Mouse (Mus musculus) G1E (cell line): ENCODE measurements around the gene Ehbp1. TPM values are rescaled to one million over a fixed set of nuclear protein-coding genes. Genes with fewer than 3 reads are reported as not detected.

Experiments
- ATAC-seq: 2 replicates; pipeline ENCODE4 v1.8.0; 2016; ENCODE audit warnings: mild to moderate bottlenecking; ENCODE audit not compliant: insufficient number of reproducible peaks, poor library complexity, low FRiP score, severe bottlenecking; ENCODE audit errors: extremely low read depth
- DNase-seq: peaks from one replicate; pipeline ENCODE4 v3.0.0; 2012; ENCODE audit warnings: low spot score
- H3K27me3 ChIP-seq: 2 replicates; pipeline ENCODE4 v1.6.1; 2012; ENCODE audit warnings: mild to moderate bottlenecking, low read length, inconsistent platforms; ENCODE audit not compliant: insufficient read depth
- H3K36me3 ChIP-seq: replicated peaks from 2 replicates; pipeline ENCODE3; 2012; ENCODE audit warnings: mild to moderate bottlenecking, inconsistent platforms
- H3K4me1 ChIP-seq: 2 replicates; pipeline ENCODE4 v1.6.1; 2012; ENCODE audit warnings: low read depth, low read length, inconsistent platforms, mixed read lengths; ENCODE audit not compliant: insufficient read depth
- H3K4me3 ChIP-seq: 2 replicates; pipeline ENCODE4 v1.5.1; 2012; ENCODE audit warnings: low read depth, mild to moderate bottlenecking, inconsistent platforms, low read length, moderate library complexity, mixed read lengths
- H3K9me3 ChIP-seq: replicated peaks from 2 replicates; pipeline ENCODE4 v1.6.1; 2012; ENCODE audit warnings: inconsistent platforms
- CTCF ChIP-seq: IDR thresholded peaks from 2 replicates; pipeline ENCODE4 v1.5.1; 2012; ENCODE audit warnings: low read depth, low read length, inconsistent platforms, mixed read lengths
- GATA1 ChIP-seq: IDR thresholded peaks from 2 replicates; pipeline ENCODE4 v1.6.1; 2012; ENCODE audit warnings: borderline replicate concordance, low read length, inconsistent platforms, mixed read lengths
- GATA2 ChIP-seq: IDR thresholded peaks from 2 replicates; pipeline ENCODE4 v1.6.1; 2012; ENCODE audit warnings: low read depth, low read length, inconsistent platforms, borderline replicate concordance
- POLR2AphosphoS5 ChIP-seq: IDR thresholded peaks from 2 replicates; pipeline ENCODE4 v1.6.1; 2012; ENCODE audit warnings: low read depth, low read length, inconsistent platforms; ENCODE audit not compliant: insufficient replicate concordance
- TAL1 ChIP-seq: conservative IDR thresholded peaks from 2 replicates; pipeline ENCODE4 v1.6.1; 2012; ENCODE audit warnings: low read depth, low read length, inconsistent platforms, mixed read lengths
- polyA plus RNA-seq: library from polyadenylated mRNA; stranded (reverse); fragments of >175 nt; gene quantifications from 2 replicates; pipeline ENCODE4 v1.2.3, GENCODE M21; 2012
- total RNA-seq, 2 experiments: library from RNA; stranded (forward) in 1 of 2; stranded (reverse) in 1 of 2; fragments of 200-1000 nt in 1 of 2; fragments of >200 nt in 1 of 2; fragmentation: Nextera tagmentation in 1 of 2; gene quantifications; 2 replicates each; pipeline ENCODE4 v1.2.3; 2014 to 2017

Gene Ehbp1
- total RNA-seq (2014; fragmentation: Nextera tagmentation) (11.7 and 13.5 TPM in 2 replicates), total RNA-seq (2017) (3.5 and 3.8 TPM in 2 replicates), polyA plus RNA-seq (0.30 and 0.37 TPM in 2 replicates)

DNA sequence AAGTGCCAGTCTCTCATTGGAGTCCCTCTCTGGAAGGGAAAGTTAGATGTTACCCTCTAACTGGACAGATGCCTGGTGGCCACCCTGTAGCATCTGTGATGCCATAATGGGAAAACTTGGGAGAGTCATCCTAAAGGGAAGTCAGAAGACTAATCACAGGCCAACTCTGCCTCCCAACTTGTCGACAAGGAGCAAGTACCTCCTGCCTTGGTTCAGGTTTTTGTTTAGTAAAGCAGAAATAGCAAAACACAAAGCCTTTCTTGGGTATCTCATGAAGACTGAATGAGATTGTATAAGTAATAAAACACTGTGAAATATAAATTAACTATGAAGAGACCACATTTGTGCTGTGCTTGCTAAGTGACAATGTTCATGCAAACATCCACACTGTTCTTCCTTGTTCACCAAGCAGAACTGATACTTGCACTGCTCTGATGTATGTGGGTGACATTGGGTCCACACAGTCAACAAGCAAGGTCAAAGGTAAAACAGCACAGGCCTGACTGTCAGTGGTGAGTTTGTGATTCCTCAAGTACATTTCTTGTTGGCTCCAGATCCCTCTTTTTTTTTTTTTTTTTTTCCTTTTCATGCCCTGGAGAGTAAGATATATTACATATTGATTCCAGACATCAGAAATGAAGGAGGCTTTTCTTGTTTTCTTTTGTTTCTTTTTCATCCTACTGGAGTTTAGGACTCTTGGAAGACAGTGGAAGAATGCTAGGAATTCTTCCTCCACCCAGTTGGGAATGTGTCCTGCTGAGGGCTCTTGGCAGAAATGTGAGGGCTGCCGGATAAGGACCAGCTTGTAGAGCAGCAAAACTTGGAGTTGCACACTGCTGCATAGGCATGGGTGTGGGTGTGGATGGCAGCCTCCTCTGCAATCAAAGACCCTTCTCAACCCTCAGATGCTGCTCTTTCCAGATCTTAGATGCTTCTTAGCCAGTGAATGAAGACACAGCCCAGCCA, at the start of gene Ehbp1:
TSS of gene Ehbp1 (minus strand) at position 51 of the 966 bp plus-strand sequence.
- Histone ChIP-seq H3K4me3 (no peak within 1 kb of the TSS), H3K36me3 (no peaks in the 10 kb centered on the region), H3K4me1 (no peaks in the 10 kb centered on the region), H3K27me3 (no peaks in the 10 kb centered on the region), H3K9me3 (no peaks in the 10 kb centered on the region)
- ATAC-seq, result no peak
- TF ChIP-seq GATA1 (no peak), POLR2AphosphoS5 (no peak), GATA2 (no peak), CTCF (no peak), TAL1 (no peak)
- DNase-seq, result no peak

DNA sequence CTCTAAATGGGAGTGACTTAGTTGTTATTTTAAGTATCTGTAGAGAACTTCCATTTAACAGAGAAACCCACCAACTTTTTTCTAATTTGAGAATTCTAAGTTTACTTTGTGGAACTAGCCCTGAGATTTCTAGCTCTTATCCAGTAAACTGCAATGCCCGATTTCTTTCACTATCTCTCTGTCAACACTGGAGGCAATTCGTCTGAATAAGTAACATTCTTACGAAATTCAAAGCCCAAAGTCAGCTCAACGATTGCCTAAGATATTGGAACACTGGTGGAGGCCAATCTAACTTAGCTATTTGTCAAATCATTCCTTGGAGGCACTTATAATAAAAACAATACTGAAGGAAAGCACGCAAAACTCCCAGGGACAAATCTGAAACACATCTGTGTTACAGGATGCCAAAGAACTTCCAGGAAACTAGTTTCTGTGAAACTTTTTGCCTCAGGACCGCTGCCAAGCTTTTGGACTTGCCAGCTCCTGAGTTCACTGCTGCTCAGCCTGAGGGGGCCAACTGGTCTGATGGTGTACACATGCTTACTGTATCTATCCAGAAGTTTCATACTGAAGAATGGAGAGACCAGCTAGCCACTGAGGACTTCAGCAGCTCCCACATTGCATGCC, 45.5 kb upstream of the Ehbp1 start:
- DNase-seq (no peak), ATAC-seq (no peak)
- no peaks in the 10 kb centered on the region for H3K27me3 ChIP-seq
- H3K4me1 ChIP-seq, result no peaks in the 10 kb centered on the region
- no peak overlapping the region for H3K4me3 ChIP-seq
- no peaks in the 10 kb centered on the region for H3K36me3 ChIP-seq
- H3K9me3 ChIP-seq, result no peaks in the 10 kb centered on the region
- TF ChIP-seq POLR2AphosphoS5 (no peak), GATA1 (no peak), TAL1 (no peak), GATA2 (no peak), CTCF (no peak)

DNA sequence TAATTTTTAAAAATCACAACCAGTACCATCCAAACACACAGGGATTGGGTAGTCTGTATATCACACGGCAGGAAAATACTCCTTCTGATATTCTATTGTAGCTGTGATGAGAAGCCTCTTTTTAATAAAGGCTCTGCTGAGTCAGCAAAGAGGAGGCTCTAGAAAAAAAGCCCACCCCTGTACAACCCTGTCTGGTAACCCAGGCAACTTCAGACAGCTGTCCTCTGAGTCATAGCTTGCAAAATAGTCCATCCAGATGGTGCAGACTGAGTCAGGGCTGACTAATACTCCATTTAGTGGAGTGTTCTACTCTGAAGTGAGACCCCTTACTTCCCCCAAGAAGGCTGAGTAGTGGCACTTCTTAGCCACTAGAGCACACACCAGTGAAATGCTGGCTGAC, 41.4 kb upstream of the Ehbp1 start:
- DNase-seq (no peak), ATAC-seq (no peak)
- no peak overlapping the region for H3K4me3 ChIP-seq
- no peaks in the 10 kb centered on the region for H3K36me3 ChIP-seq
- no peaks in the 10 kb centered on the region for H3K27me3 ChIP-seq
- H3K9me3 ChIP-seq, result no peaks in the 10 kb centered on the region
- TF ChIP-seq CTCF (no peak), GATA2 (no peak), POLR2AphosphoS5 (no peak), TAL1 (no peak), GATA1 (no peak)
- H3K4me1 ChIP-seq, result no peaks in the 10 kb centered on the region

DNA sequence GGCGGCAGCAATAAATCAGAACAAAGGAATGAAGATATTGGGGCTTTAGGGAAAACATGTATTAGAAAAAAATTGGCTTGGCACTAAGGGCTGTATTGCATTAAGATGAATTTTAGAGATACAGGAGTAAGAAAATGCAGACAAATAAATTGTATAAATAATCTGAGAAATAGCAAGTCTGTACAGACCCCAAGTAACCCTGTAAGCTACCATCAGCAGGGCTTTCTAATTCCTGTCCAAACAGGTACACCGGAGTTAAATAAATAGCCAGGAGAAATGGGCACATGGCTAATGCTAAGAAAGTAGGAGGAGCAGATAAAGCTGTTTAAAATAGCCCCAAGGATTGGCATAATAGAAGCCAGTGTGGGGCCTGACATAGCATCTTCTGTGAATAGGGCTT, 32.7 kb upstream of the Ehbp1 start:
- Histone ChIP-seq H3K4me3 (no peak overlapping the region), H3K9me3 (no peaks in the 10 kb centered on the region), H3K36me3 (no peaks in the 10 kb centered on the region), H3K27me3 (peaks cover 4% of the 10 kb centered on the region; the same call in 1 of the 2 replicates), H3K4me1 (no peaks in the 10 kb centered on the region)
- DNase-seq, result no peak
- TF ChIP-seq POLR2AphosphoS5 (no peak), GATA1 (no peak), CTCF (no peak), GATA2 (no peak), TAL1 (no peak)
- no peak for ATAC-seq

DNA sequence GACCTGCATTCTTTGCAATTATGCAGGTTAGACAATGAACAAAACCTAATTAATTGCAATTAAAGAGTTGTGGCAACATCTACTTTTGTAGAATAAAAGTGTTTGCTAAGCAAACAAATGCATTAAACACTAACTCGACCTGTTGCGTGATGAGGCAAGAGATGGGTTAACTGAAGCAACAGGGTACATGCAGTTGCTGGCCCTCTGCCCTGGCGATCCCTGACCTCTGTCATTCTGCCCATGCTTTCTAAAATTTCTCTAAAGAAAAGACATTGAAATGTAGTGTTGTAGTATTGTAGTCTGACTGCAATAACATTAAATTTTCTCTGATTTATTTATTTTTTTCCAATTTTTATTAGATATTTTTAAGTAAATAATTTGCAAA, 31.2 kb upstream of the Ehbp1 start:
- DNase-seq (no peak), ATAC-seq (no peak)
- TF ChIP-seq TAL1, result no peak
- TF ChIP-seq POLR2AphosphoS5, result no peak
- TF ChIP-seq GATA2, result no peak
- TF ChIP-seq CTCF, result no peak
- TF ChIP-seq GATA1, result no peak
- Histone ChIP-seq H3K9me3 (no peaks in the 10 kb centered on the region), H3K4me1 (no peaks in the 10 kb centered on the region), H3K4me3 (no peak overlapping the region), H3K36me3 (no peaks in the 10 kb centered on the region), H3K27me3 (peaks cover 4% of the 10 kb centered on the region; the same call in 1 of the 2 replicates)

DNA sequence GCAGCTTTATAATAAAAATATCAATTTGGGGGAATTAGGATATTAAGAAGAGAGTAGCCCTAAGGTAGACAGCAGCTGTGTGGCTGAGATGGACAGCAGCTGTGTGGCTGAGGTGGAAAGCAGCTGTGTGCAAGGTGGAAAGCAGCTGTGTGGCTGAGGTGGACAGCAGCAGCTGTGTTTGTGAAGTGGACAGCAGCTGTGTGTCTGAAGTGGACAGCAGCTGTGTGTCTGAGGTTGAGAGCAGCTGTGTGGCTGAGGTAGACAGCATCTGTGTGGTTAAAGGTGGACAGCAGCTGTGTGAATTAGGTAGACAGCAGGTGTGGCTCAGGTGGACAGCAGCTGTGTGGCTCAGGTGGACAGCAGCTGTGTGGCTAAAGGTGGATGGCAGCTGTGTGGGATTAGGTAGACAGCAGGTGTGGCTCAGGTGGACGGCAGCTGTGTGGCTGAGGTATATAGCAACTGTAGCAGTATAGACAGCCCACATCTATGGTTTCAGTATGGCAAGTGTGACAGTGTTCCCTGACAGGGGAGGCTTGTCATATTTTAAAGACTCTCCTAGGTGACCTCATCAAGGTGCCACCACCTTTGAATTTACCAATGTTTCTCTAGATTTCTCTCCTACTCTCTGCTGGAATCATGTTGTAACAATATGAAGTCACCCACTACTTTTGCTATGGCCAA, 30.7 kb upstream of the Ehbp1 start:
- Histone ChIP-seq H3K9me3 (no peaks in the 10 kb centered on the region), H3K36me3 (no peaks in the 10 kb centered on the region), H3K4me1 (no peaks in the 10 kb centered on the region), H3K4me3 (no peak overlapping the region), H3K27me3 (peaks cover 4% of the 10 kb centered on the region; the same call in 1 of the 2 replicates)
- DNase-seq (no peak), ATAC-seq (no peak)
- TF ChIP-seq GATA1 (no peak), CTCF (no peak), TAL1 (no peak), GATA2 (no peak), POLR2AphosphoS5 (no peak; the same call in 1 of the 2 replicates)
